Mouse (Mus musculus) heart, postnatal 14 days (tissue): ENCODE results near the gene Gtf2ird1. TPM values are rescaled to one million over a fixed set of nuclear protein-coding genes. Genes with fewer than 3 reads are reported as not detected.

Experiments used
- DNase-seq, 2 experiments: peaks; one replicate each; pipeline ENCODE4 v3.0.0; 2021 to 2022
- intact Hi-C: fragments of 180-260 bp; cut with DNase I; formaldehyde crosslinking; loops from one replicate; pipeline ENCODE4 v1.15.1; 2025
- total RNA-seq, 2 experiments: library from RNA; stranded (reverse); gene quantifications; 2 replicates each; pipeline ENCODE4 v1.2.3; 2021

Gtf2ird1 gene
- total RNA-seq, 2 experiments from 2014 or later = 28.6 to 30.9 TPM

GRCm38 (mm10) chr5:134419700-134420099 lies 36.8 kb downstream of the Gtf2ird1 start:
- intact Hi-C loops = no loop called here
- no peak for DNase-seq

- no peak for DNase-seq
Observed at GRCm38 (mm10) chr5:134418315-134419074, 38.0 kb downstream of the Gtf2ird1 start.

GRCm38 (mm10) chr5:134412341-134412740 lies 44.2 kb downstream of the Gtf2ird1 start:
- intact Hi-C loops = no loop called here

More at GRCm38 (mm10) chr5:134418315-134419074, 38.0 kb downstream of the Gtf2ird1 start:
- intact Hi-C loops = no loop called here

GRCm38 (mm10) chr5:134410307-134410836 lies 46.1 kb downstream of the Gtf2ird1 start:
- no peak for DNase-seq
- intact Hi-C loops = no loop called here

More at GRCm38 (mm10) chr5:134412341-134412740, 44.2 kb downstream of the Gtf2ird1 start:
- DNase-seq = no peak

- intact Hi-C loops = no loop called here
- no peak for DNase-seq
Observed at GRCm38 (mm10) chr5:134409606-134410306, 46.8 kb downstream of the Gtf2ird1 start.

GRCm38 (mm10) chr5:134408119-134408518 lies 48.4 kb downstream of the Gtf2ird1 start:
- DNase-seq = no peak
- intact Hi-C loops = no loop called here

- intact Hi-C loops = no loop called here
- DNase-seq = no peak
Observed at GRCm38 (mm10) chr5:134401841-134402240, 54.7 kb downstream of the Gtf2ird1 start.

GRCm38 (mm10) chr5:134397434-134398163 lies 58.9 kb downstream of the Gtf2ird1 start:
- DNase-seq = no peak
- intact Hi-C loops = no loop called here

GRCm38 (mm10) chr5:134396519-134396918 lies 60.0 kb downstream of the Gtf2ird1 start:
- intact Hi-C loops = no loop called here
- peak; percentile 20 for DNase-seq

GRCm38 (mm10) chr5:134394624-134395023 lies 61.9 kb downstream of the Gtf2ird1 start:
- DNase-seq = peak; percentile 58 to 70

GRCm38 (mm10) chr5:134393624-134394023 lies 62.9 kb downstream of the Gtf2ird1 start:
- peak in 1 of 2 experiments; percentile 40 for DNase-seq
- intact Hi-C loops = no loop called here

More at GRCm38 (mm10) chr5:134394624-134395023, 61.9 kb downstream of the Gtf2ird1 start:
- intact Hi-C loops = no loop called here

GRCm38 (mm10) chr5:134385106-134385505 lies 71.4 kb downstream of the Gtf2ird1 start:
- peak; percentile 76 to 85 for DNase-seq
- intact Hi-C loops = loop anchor here (1.0 to 10.0 kb wide), 2 partner anchors 101 to 200 kb away; partner anchors contain the start of gene Rfc2

GRCm38 (mm10) chr5:134375256-134375655 lies 81.3 kb downstream of the Gtf2ird1 start:
- intact Hi-C loops = no loop called here
- no peak for DNase-seq

GRCm38 (mm10) chr5:134374546-134374945 lies 82.0 kb downstream of the Gtf2ird1 start:
- intact Hi-C loops = no loop called here

GRCm38 (mm10) chr5:134373912-134374488 lies 82.5 kb downstream of the Gtf2ird1 start:
- DNase-seq = peak; percentile 61 to 69
- intact Hi-C loops = no loop called here

More at GRCm38 (mm10) chr5:134374546-134374945, 82.0 kb downstream of the Gtf2ird1 start:
- DNase-seq = peak; percentile 47 to 50

GRCm38 (mm10) chr5:134372926-134373658 lies 83.4 kb downstream of the Gtf2ird1 start:
- intact Hi-C loops = no loop called here

GRCm38 (mm10) chr5:134371511-134372289 lies 84.8 kb downstream of the Gtf2ird1 start:
- no peak for DNase-seq
- intact Hi-C loops = no loop called here

More at GRCm38 (mm10) chr5:134372926-134373658, 83.4 kb downstream of the Gtf2ird1 start:
- no peak for DNase-seq

GRCm38 (mm10) chr5:134370831-134371230 lies 85.7 kb downstream of the Gtf2ird1 start:
- intact Hi-C loops = no loop called here

More at GRCm38 (mm10) chr5:134370831-134371230, 85.7 kb downstream of the Gtf2ird1 start:
- DNase-seq = no peak
